Mouse (Mus musculus): ENCODE results near the gene Idua. TPM values are rescaled to one million over a fixed set of nuclear protein-coding genes. Genes with fewer than 3 reads are reported as not detected.

Idua gene
- polyA plus RNA-seq, 1 experiment = 0.06 TPM

DNA sequence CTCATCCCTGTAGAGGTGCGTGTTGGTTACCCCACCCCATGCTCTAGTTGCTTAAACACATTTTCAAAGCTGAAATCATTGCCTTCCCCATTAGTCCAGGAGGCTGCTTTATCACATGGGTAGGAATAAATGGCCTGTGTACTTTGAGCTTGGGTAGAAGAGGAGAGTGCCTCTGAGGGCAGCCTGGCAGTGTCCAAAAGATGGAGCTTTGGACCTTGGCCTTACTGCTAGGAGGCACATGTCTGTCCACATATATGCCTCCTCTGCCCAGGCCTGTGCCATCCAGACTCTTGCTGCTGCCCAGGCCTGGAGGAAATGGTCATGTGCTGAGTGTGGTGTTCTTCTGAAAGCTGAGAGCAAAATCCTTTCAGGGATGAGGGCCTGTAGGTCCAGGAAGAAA is 48.3 kb downstream of the Idua start:
- Histone ChIP-seq H3K4me3 (replicated peaks) (no peak overlapping the region), H3K36me3 (ENCODE audit: control insufficient read depth) (peaks cover 42% of the 10 kb centered on the region), H3K9me3 (ENCODE audit: control insufficient read depth, low read length) (no peaks in the 10 kb centered on the region), H3K4me1 (ENCODE audit: control insufficient read depth) (peaks cover 14% of the 10 kb centered on the region), H3K27me3 (ENCODE audit: control insufficient read depth) (no peaks in the 10 kb centered on the region)
- TF ChIP-seq TAL1 (IDR thresholded peaks at IDR 0.05; ENCODE audit: low read length) (no peak), GATA1 (IDR thresholded peaks at IDR 0.05; ENCODE audit: low read length) (no peak)

GRCm38 (mm10) chr5:108708981-108709731 is 49.0 kb downstream of the Idua start:
- no peak overlapping the region for H3K4me3 ChIP-seq (replicated peaks)
- peaks cover 36% of the 10 kb centered on the region for H3K36me3 ChIP-seq (ENCODE audit: control insufficient read depth)
- H3K9me3 ChIP-seq (ENCODE audit: control insufficient read depth, low read length) = no peaks in the 10 kb centered on the region
- TF ChIP-seq GATA1 (IDR thresholded peaks at IDR 0.05; ENCODE audit: low read length) (no peak), TAL1 (IDR thresholded peaks at IDR 0.05; ENCODE audit: low read length) (no peak)
- H3K27me3 ChIP-seq (ENCODE audit: control insufficient read depth) = no peaks in the 10 kb centered on the region
- H3K4me1 ChIP-seq (ENCODE audit: control insufficient read depth) = peaks cover 7% of the 10 kb centered on the region

DNA sequence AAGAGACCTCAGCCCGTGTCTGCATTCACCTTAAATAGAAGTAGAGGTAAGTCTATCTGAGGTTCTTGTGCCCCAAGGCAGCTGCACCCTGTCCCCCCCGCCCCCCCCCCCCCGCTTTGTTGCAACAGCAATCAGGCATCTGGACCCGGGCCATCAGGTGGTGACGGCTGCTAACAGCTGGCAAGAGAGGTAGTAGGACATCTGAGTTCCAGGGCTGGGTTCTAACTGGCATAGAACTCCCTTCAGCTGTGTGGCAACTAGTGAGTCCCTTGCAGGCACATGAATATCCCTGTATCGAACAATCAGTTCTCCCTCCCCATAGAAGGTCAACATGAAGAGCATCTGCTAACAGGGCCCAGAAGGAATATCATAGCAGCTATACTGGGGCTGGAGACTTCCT is 51.8 kb downstream of the Idua start:
- H3K4me3 ChIP-seq (replicated peaks) = no peak overlapping the region

GRCm38 (mm10) chr5:108713096-108713495 is 53.0 kb downstream of the Idua start:
- Histone ChIP-seq H3K9me3 (ENCODE audit: control insufficient read depth, low read length) (no peaks in the 10 kb centered on the region), H3K27me3 (ENCODE audit: control insufficient read depth) (no peaks in the 10 kb centered on the region), H3K36me3 (ENCODE audit: control insufficient read depth) (peaks cover 2% of the 10 kb centered on the region; the same call in 1 of the 2 replicates), H3K4me3 (replicated peaks) (no peak overlapping the region), H3K4me1 (ENCODE audit: control insufficient read depth) (peaks cover 3% of the 10 kb centered on the region; the same call in 1 of the 2 replicates)
- no peak for TF ChIP-seq GATA1 (IDR thresholded peaks at IDR 0.05; ENCODE audit: low read length)
- TF ChIP-seq TAL1 (IDR thresholded peaks at IDR 0.05; ENCODE audit: low read length) = no peak

More for the DNA sequence above, 51.8 kb downstream of the Idua start:
- peaks cover 10% of the 10 kb centered on the region for H3K36me3 ChIP-seq (ENCODE audit: control insufficient read depth)
- H3K4me1 ChIP-seq (ENCODE audit: control insufficient read depth) = peaks cover 7% of the 10 kb centered on the region
- H3K9me3 ChIP-seq (ENCODE audit: control insufficient read depth, low read length) = no peaks in the 10 kb centered on the region
- TF ChIP-seq TAL1 (IDR thresholded peaks at IDR 0.05; ENCODE audit: low read length) = no peak
- no peak for TF ChIP-seq GATA1 (IDR thresholded peaks at IDR 0.05; ENCODE audit: low read length)
- H3K27me3 ChIP-seq (ENCODE audit: control insufficient read depth) = no peaks in the 10 kb centered on the region

- Histone ChIP-seq H3K36me3 (ENCODE audit: control insufficient read depth) (no peaks in the 10 kb centered on the region), H3K4me3 (replicated peaks) (no peak overlapping the region), H3K27me3 (ENCODE audit: control insufficient read depth) (0 out of 2 replicates have a peak, but pooled peaks cover under 1% of the 10 kb centered on the region), H3K9me3 (ENCODE audit: control insufficient read depth, low read length) (no peaks in the 10 kb centered on the region), H3K4me1 (ENCODE audit: control insufficient read depth) (peaks cover 2% of the 10 kb centered on the region; the same call in 1 of the 2 replicates)
- TF ChIP-seq TAL1 (IDR thresholded peaks at IDR 0.05; ENCODE audit: low read length) (no peak), GATA1 (IDR thresholded peaks at IDR 0.05; ENCODE audit: low read length) (no peak)
These were observed 53.6 kb downstream of the Idua start for GRCm38 (mm10) chr5:108713691-108714090.

GRCm38 (mm10) chr5:108714149-108714548 is 54.0 kb downstream of the Idua start:
- Histone ChIP-seq H3K4me1 (ENCODE audit: control insufficient read depth) (no peaks in the 10 kb centered on the region), H3K27me3 (ENCODE audit: control insufficient read depth) (peaks cover 5% of the 10 kb centered on the region; the same call in 1 of the 2 replicates), H3K9me3 (ENCODE audit: control insufficient read depth, low read length) (no peaks in the 10 kb centered on the region), H3K4me3 (replicated peaks) (no peak overlapping the region), H3K36me3 (ENCODE audit: control insufficient read depth) (no peaks in the 10 kb centered on the region)
- TF ChIP-seq GATA1 (IDR thresholded peaks at IDR 0.05; ENCODE audit: low read length) = no peak
- TF ChIP-seq TAL1 (IDR thresholded peaks at IDR 0.05; ENCODE audit: low read length) = no peak

GRCm38 (mm10) chr5:108715974-108716373 is 55.8 kb downstream of the Idua start:
- Histone ChIP-seq H3K9me3 (ENCODE audit: control insufficient read depth, low read length) (no peaks in the 10 kb centered on the region), H3K4me1 (ENCODE audit: control insufficient read depth) (no peaks in the 10 kb centered on the region), H3K4me3 (replicated peaks) (no peak overlapping the region), H3K36me3 (ENCODE audit: control insufficient read depth) (no peaks in the 10 kb centered on the region), H3K27me3 (ENCODE audit: control insufficient read depth) (peaks cover 12% of the 10 kb centered on the region)
- TF ChIP-seq TAL1 (IDR thresholded peaks at IDR 0.05; ENCODE audit: low read length) (no peak), GATA1 (IDR thresholded peaks at IDR 0.05; ENCODE audit: low read length) (no peak)

- no peaks in the 10 kb centered on the region for H3K36me3 ChIP-seq (ENCODE audit: control insufficient read depth)
- H3K4me1 ChIP-seq (ENCODE audit: control insufficient read depth) = no peaks in the 10 kb centered on the region
- H3K4me3 ChIP-seq (replicated peaks) = no peak overlapping the region
- no peaks in the 10 kb centered on the region for H3K9me3 ChIP-seq (ENCODE audit: control insufficient read depth, low read length)
- H3K27me3 ChIP-seq (ENCODE audit: control insufficient read depth) = peaks cover 12% of the 10 kb centered on the region
- TF ChIP-seq TAL1 (IDR thresholded peaks at IDR 0.05; ENCODE audit: low read length) = no peak
- TF ChIP-seq GATA1 (IDR thresholded peaks at IDR 0.05; ENCODE audit: low read length) = no peak
These were observed 57.9 kb downstream of the Idua start for GRCm38 (mm10) chr5:108718051-108718450.

GRCm38 (mm10) chr5:108719761-108720160 is 59.6 kb downstream of the Idua start:
- Histone ChIP-seq H3K9me3 (ENCODE audit: control insufficient read depth, low read length) (no peaks in the 10 kb centered on the region), H3K27me3 (ENCODE audit: control insufficient read depth) (peaks cover 12% of the 10 kb centered on the region), H3K4me3 (replicated peaks) (no peak overlapping the region), H3K36me3 (ENCODE audit: control insufficient read depth) (no peaks in the 10 kb centered on the region), H3K4me1 (ENCODE audit: control insufficient read depth) (no peaks in the 10 kb centered on the region)
- no peak for TF ChIP-seq TAL1 (IDR thresholded peaks at IDR 0.05; ENCODE audit: low read length)
- no peak for TF ChIP-seq GATA1 (IDR thresholded peaks at IDR 0.05; ENCODE audit: low read length)
